Mouse (Mus musculus) G1E (cell line): ENCODE results near the gene Depdc1b. TPM values are rescaled to one million over a fixed set of nuclear protein-coding genes. Genes with fewer than 3 reads are reported as not detected.
A peak's percentile ranks its signal among the peaks of the same experiment; 100 is the strongest.

Experiments
- ATAC-seq: 2 replicates; pipeline ENCODE4 v1.8.0; 2016; ENCODE audit warnings: mild to moderate bottlenecking; ENCODE audit not compliant: insufficient number of reproducible peaks, poor library complexity, low FRiP score, severe bottlenecking; ENCODE audit errors: extremely low read depth
- DNase-seq: peaks from one replicate; pipeline ENCODE4 v3.0.0; 2012; ENCODE audit warnings: low spot score
- H3K27me3 ChIP-seq: 2 replicates; pipeline ENCODE4 v1.6.1; 2012; ENCODE audit warnings: mild to moderate bottlenecking, low read length, inconsistent platforms; ENCODE audit not compliant: insufficient read depth
- H3K36me3 ChIP-seq: replicated peaks from 2 replicates; pipeline ENCODE3; 2012; ENCODE audit warnings: mild to moderate bottlenecking, inconsistent platforms
- H3K4me1 ChIP-seq: 2 replicates; pipeline ENCODE4 v1.6.1; 2012; ENCODE audit warnings: low read depth, low read length, inconsistent platforms, mixed read lengths; ENCODE audit not compliant: insufficient read depth
- H3K4me3 ChIP-seq: 2 replicates; pipeline ENCODE4 v1.5.1; 2012; ENCODE audit warnings: low read depth, mild to moderate bottlenecking, inconsistent platforms, low read length, moderate library complexity, mixed read lengths
- H3K9me3 ChIP-seq: replicated peaks from 2 replicates; pipeline ENCODE4 v1.6.1; 2012; ENCODE audit warnings: inconsistent platforms
- CTCF ChIP-seq: IDR thresholded peaks from 2 replicates; pipeline ENCODE4 v1.5.1; 2012; ENCODE audit warnings: low read depth, low read length, inconsistent platforms, mixed read lengths
- GATA1 ChIP-seq: IDR thresholded peaks from 2 replicates; pipeline ENCODE4 v1.6.1; 2012; ENCODE audit warnings: borderline replicate concordance, low read length, inconsistent platforms, mixed read lengths
- GATA2 ChIP-seq: IDR thresholded peaks from 2 replicates; pipeline ENCODE4 v1.6.1; 2012; ENCODE audit warnings: low read depth, low read length, inconsistent platforms, borderline replicate concordance
- POLR2AphosphoS5 ChIP-seq: IDR thresholded peaks from 2 replicates; pipeline ENCODE4 v1.6.1; 2012; ENCODE audit warnings: low read depth, low read length, inconsistent platforms; ENCODE audit not compliant: insufficient replicate concordance
- TAL1 ChIP-seq: conservative IDR thresholded peaks from 2 replicates; pipeline ENCODE4 v1.6.1; 2012; ENCODE audit warnings: low read depth, low read length, inconsistent platforms, mixed read lengths
- polyA plus RNA-seq: library from polyadenylated mRNA; stranded (reverse); fragments of >175 nt; gene quantifications from 2 replicates; pipeline ENCODE4 v1.2.3, GENCODE M21; 2012
- total RNA-seq, 2 experiments: library from RNA; stranded (forward) in 1 of 2; stranded (reverse) in 1 of 2; fragments of 200-1000 nt in 1 of 2; fragments of >200 nt in 1 of 2; fragmentation: Nextera tagmentation in 1 of 2; gene quantifications; 2 replicates each; pipeline ENCODE4 v1.2.3; 2014 to 2017

Depdc1b gene
- total and polyA plus RNA-seq, 3 experiments: 4.7 to 61.3 (median 36.8) TPM

- Histone ChIP-seq H3K27me3 (no peaks in the 10 kb centered on the region), H3K4me3 (no peak overlapping the region), H3K9me3 (no peaks in the 10 kb centered on the region), H3K36me3 (peaks cover 65% of the 10 kb centered on the region), H3K4me1 (no peaks in the 10 kb centered on the region)
- DNase-seq: no peak
- TF ChIP-seq GATA2: no peak
- TF ChIP-seq GATA1: no peak
- no peak for TF ChIP-seq CTCF
- TF ChIP-seq POLR2AphosphoS5: no peak
- TF ChIP-seq TAL1: no peak
- no peak for ATAC-seq
Observed at GRCm38 (mm10) chr13:108376637-108377036, 60.5 kb downstream of the Depdc1b start.

- no peaks in the 10 kb centered on the region for H3K4me1 ChIP-seq
- no peak overlapping the region for H3K4me3 ChIP-seq
- no peak for ATAC-seq
- no peaks in the 10 kb centered on the region for H3K27me3 ChIP-seq
- no peaks in the 10 kb centered on the region for H3K9me3 ChIP-seq
- H3K36me3 ChIP-seq: peaks cover 72% of the 10 kb centered on the region
- TF ChIP-seq POLR2AphosphoS5: no peak
- no peak for TF ChIP-seq CTCF
- no peak for TF ChIP-seq GATA2
- no peak for TF ChIP-seq TAL1
- no peak for TF ChIP-seq GATA1
- no peak for DNase-seq
Observed at GRCm38 (mm10) chr13:108381161-108381560, 65.0 kb downstream of the Depdc1b start.

GRCm38 (mm10) chr13:108383051-108383450, 66.9 kb downstream of the Depdc1b start:
- no peak for TF ChIP-seq GATA1
- no peak for TF ChIP-seq TAL1
- TF ChIP-seq CTCF: no peak
- TF ChIP-seq GATA2: no peak
- TF ChIP-seq POLR2AphosphoS5: no peak
- Histone ChIP-seq H3K9me3 (no peaks in the 10 kb centered on the region), H3K27me3 (no peaks in the 10 kb centered on the region), H3K4me3 (no peak overlapping the region), H3K36me3 (peaks cover 79% of the 10 kb centered on the region), H3K4me1 (no peaks in the 10 kb centered on the region)
- DNase-seq (no peak), ATAC-seq (no peak)

GRCm38 (mm10) chr13:108386058-108386457, 69.9 kb downstream of the Depdc1b start:
- no peak overlapping the region for H3K4me3 ChIP-seq
- no peak for DNase-seq
- peaks cover 80% of the 10 kb centered on the region for H3K36me3 ChIP-seq
- no peaks in the 10 kb centered on the region for H3K4me1 ChIP-seq
- no peak for ATAC-seq
- H3K27me3 ChIP-seq: no peaks in the 10 kb centered on the region
- TF ChIP-seq GATA2 (no peak), TAL1 (no peak), CTCF (no peak), GATA1 (no peak)
- H3K9me3 ChIP-seq: no peaks in the 10 kb centered on the region

GRCm38 (mm10) chr13:108390565-108390964, 74.4 kb downstream of the Depdc1b start:
- Histone ChIP-seq H3K4me1 (no peaks in the 10 kb centered on the region), H3K36me3 (peaks cover 59% of the 10 kb centered on the region), H3K4me3 (no peak overlapping the region), H3K27me3 (no peaks in the 10 kb centered on the region), H3K9me3 (no peaks in the 10 kb centered on the region)
- ATAC-seq (peak; percentile 80), DNase-seq (peak; percentile 34)
- TF ChIP-seq GATA1 (no peak), GATA2 (no peak), CTCF (peak; percentile 71)

GRCm38 (mm10) chr13:108403197-108403596, 87.1 kb downstream of the Depdc1b start:
- Histone ChIP-seq H3K27me3 (no peaks in the 10 kb centered on the region), H3K9me3 (no peaks in the 10 kb centered on the region), H3K4me1 (no peaks in the 10 kb centered on the region), H3K4me3 (no peak overlapping the region), H3K36me3 (peaks cover 20% of the 10 kb centered on the region)
- TF ChIP-seq GATA2: no peak
- TF ChIP-seq CTCF: no peak
- TF ChIP-seq POLR2AphosphoS5: no peak
- TF ChIP-seq GATA1: no peak
- TF ChIP-seq TAL1: no peak
- DNase-seq: no peak
- no peak for ATAC-seq

GRCm38 (mm10) chr13:108404372-108404771, 88.2 kb downstream of the Depdc1b start:
- Histone ChIP-seq H3K4me3 (no peak overlapping the region), H3K36me3 (peaks cover 20% of the 10 kb centered on the region), H3K27me3 (no peaks in the 10 kb centered on the region), H3K4me1 (no peaks in the 10 kb centered on the region), H3K9me3 (no peaks in the 10 kb centered on the region)
- ATAC-seq (no peak), DNase-seq (no peak)
- TF ChIP-seq TAL1 (no peak), GATA2 (no peak), POLR2AphosphoS5 (no peak), GATA1 (no peak), CTCF (no peak)
